Mouse (Mus musculus): Measurements from ENCODE around the gene Cnn1. TPM values are rescaled to one million over a fixed set of nuclear protein-coding genes. Genes with fewer than 3 reads are reported as not detected.
A peak's percentile ranks its signal among the peaks of the same experiment; 100 is the strongest.

The Cnn1 gene
- 10 to 100 TPM in 1 of 2 experiments, 1 to 10 TPM in 1; 1.4 to 12.9 TPM for total RNA-seq (2021)
- long read RNA-seq, experiment 1, transcript Cnn1-201 (7 exons, 2,381 nt) = major isoform, 26 of 28 reads
- long read RNA-seq, experiment 1, partial matches to known transcripts = 0 of 28 reads
- long read RNA-seq, experiment 1, other reads (novel, unspliced or antisense) = 2 of 28 reads
- long read RNA-seq, experiment 2, partial matches to known transcripts = 0 of 2 reads
- long read RNA-seq, experiment 2, other reads (novel, unspliced or antisense) = 1 of 2 reads

GRCm38 (mm10) chr9:22098993-22099696 is at the start of gene Cnn1:
Gene Cnn1, plus strand, starts transcription at chr9:22099216.
- DNase-seq = peak; percentile 46

- no peak for DNase-seq
Measured at GRCm38 (mm10) chr9:22049315-22049714, 49.7 kb upstream of the Cnn1 start.

GRCm38 (mm10) chr9:22049721-22050270 is 49.2 kb upstream of the Cnn1 start:
- DNase-seq = no peak

- DNase-seq = peak; percentile 77
Measured at GRCm38 (mm10) chr9:22050351-22050889, 48.6 kb upstream of the Cnn1 start.

GRCm38 (mm10) chr9:22051161-22051957 is 47.7 kb upstream of the Cnn1 start:
- DNase-seq = peak; percentile 19

GRCm38 (mm10) chr9:22051958-22052254 is 47.1 kb upstream of the Cnn1 start, which contains the start of gene Elavl3:
Gene Elavl3, minus strand, starts transcription at chr9:22052023.
- peak; percentile 17 for DNase-seq

- DNase-seq = peak; percentile 23
Measured at GRCm38 (mm10) chr9:22053657-22054056, 45.4 kb upstream of the Cnn1 start.

- DNase-seq = peak; percentile 84
Measured at GRCm38 (mm10) chr9:22054411-22055076, 44.5 kb upstream of the Cnn1 start.

GRCm38 (mm10) chr9:22055713-22056112 is 43.3 kb upstream of the Cnn1 start:
- no peak for DNase-seq

- no peak for DNase-seq
Measured at GRCm38 (mm10) chr9:22056303-22056910, 42.6 kb upstream of the Cnn1 start.

GRCm38 (mm10) chr9:22057031-22057517 is 41.9 kb upstream of the Cnn1 start:
- DNase-seq = no peak

GRCm38 (mm10) chr9:22058011-22058424 is 41.0 kb upstream of the Cnn1 start:
- peak; percentile 63 for DNase-seq

GRCm38 (mm10) chr9:22061339-22061738 is 37.7 kb upstream of the Cnn1 start:
- DNase-seq = no peak

GRCm38 (mm10) chr9:22064341-22064740 is 34.7 kb upstream of the Cnn1 start:
- no peak for DNase-seq

- no peak for DNase-seq
Measured at GRCm38 (mm10) chr9:22065642-22066041, 33.4 kb upstream of the Cnn1 start.

GRCm38 (mm10) chr9:22066433-22066832 is 32.6 kb upstream of the Cnn1 start:
- peak; percentile 83 for DNase-seq

GRCm38 (mm10) chr9:22067195-22067594 is 31.8 kb upstream of the Cnn1 start:
- DNase-seq = no peak

- DNase-seq = no peak
Measured at GRCm38 (mm10) chr9:22069881-22070553, 29.0 kb upstream of the Cnn1 start.

- DNase-seq = peak; percentile 97
Measured at GRCm38 (mm10) chr9:22070791-22071573, 28.0 kb upstream of the Cnn1 start, which contains the start of the genes Gm49318 and Zfp653. Gene Gm49318, minus strand, starts transcription at chr9:22071259. Gene Zfp653, minus strand, starts transcription at chr9:22071376.

GRCm38 (mm10) chr9:22072276-22072675 is 26.7 kb upstream of the Cnn1 start:
- DNase-seq = peak; percentile 19
